Mouse (Mus musculus) leukemia stem cell, adult 10-12 weeks (primary cell): ENCODE data around the gene Slc35b2. TPM values are rescaled to one million over a fixed set of nuclear protein-coding genes. Genes with fewer than 3 reads are reported as not detected.

Source experiments
- polyA plus RNA-seq: library from polyadenylated mRNA; stranded (reverse); fragments of >175 nt; gene quantifications from 2 replicates; pipeline ENCODE4 v1.2.3, GENCODE M21; 2012; ENCODE audit warnings: low replicate concordance

Slc35b2 gene
- polyA plus RNA-seq: 20.6 and 32.4 TPM in 2 replicates

GRCm38 (mm10) chr17:45563655-45564530 is at the start of gene Slc35b2:
TSS of gene Slc35b2 (plus strand) at chr17:45563874.

GRCm38 (mm10) chr17:45523263-45523662 is 40.4 kb upstream of the Slc35b2 start, which contains the start of gene Tcte1:
TSS of gene Tcte1 (plus strand) at chr17:45523434.

GRCm38 (mm10) chr17:45549617-45550181 is 14.0 kb upstream of the Slc35b2 start, which contains the start of gene Tmem151b:
TSS of gene Tmem151b (minus strand) at chr17:45549677.

GRCm38 (mm10) chr17:45555452-45556106 is 8.1 kb upstream of the Slc35b2 start, which contains the start of gene Nfkbie:
TSS of gene Nfkbie (plus strand) at chr17:45555703.

GRCm38 (mm10) chr17:45573087-45573779 is 9.6 kb downstream of the Slc35b2 start, which contains the start of gene Hsp90ab1:
TSS of gene Hsp90ab1 (minus strand) at chr17:45573271.

GRCm38 (mm10) chr17:45599446-45600242 is 36.0 kb downstream of the Slc35b2 start, which contains the start of gene Slc29a1:
TSS of gene Slc29a1 (minus strand) at chr17:45599606.

GRCm38 (mm10) chr17:45601877-45602304 is 38.2 kb downstream of the Slc35b2 start, which contains the start of gene Mymx:
TSS of gene Mymx (minus strand) at chr17:45602102.

Other genes starting within 250 kb of the Slc35b2 start
- gene Cdc5l, start 130.1 kb upstream of the Slc35b2 start, polyA plus RNA-seq: 2.4 and 4.9 TPM in 2 replicates
- gene Spats1, start 88.5 kb upstream of the Slc35b2 start, polyA plus RNA-seq: not detected in 2 replicates
- 28.0 and 38.6 TPM in 2 replicates for gene Aars2, start 57.0 kb upstream of the Slc35b2 start, polyA plus RNA-seq
- gene Tcte1, start 40.4 kb upstream of the Slc35b2 start, polyA plus RNA-seq: not detected in 2 replicates
- 0.25 and 0.41 TPM in 2 replicates for gene Tmem151b, start 14.2 kb upstream of the Slc35b2 start, polyA plus RNA-seq
- 18.6 and 19.9 TPM in 2 replicates for gene Nfkbie, start 8.2 kb upstream of the Slc35b2 start, polyA plus RNA-seq
- gene Hsp90ab1, start 9.4 kb downstream of the Slc35b2 start, polyA plus RNA-seq: 105 and 723 TPM in 2 replicates
- 95.2 and 797 TPM in 2 replicates for gene Slc29a1, start 35.7 kb downstream of the Slc35b2 start, polyA plus RNA-seq
- gene Mymx, start 38.2 kb downstream of the Slc35b2 start, polyA plus RNA-seq: not detected in 2 replicates
- gene Capn11, start 95.5 kb downstream of the Slc35b2 start, polyA plus RNA-seq: 0.09 TPM in 1 of 2 replicates, not detected in the other
- gene Mrpl14, start 122.4 kb downstream of the Slc35b2 start, polyA plus RNA-seq: 84.6 and 199 TPM in 2 replicates
- 14.6 and 19.7 TPM in 2 replicates for gene Tmem63b, start 123.0 kb downstream of the Slc35b2 start, polyA plus RNA-seq
- not detected in 2 replicates for gene 1600014C23Rik, start 170.0 kb downstream of the Slc35b2 start, polyA plus RNA-seq